ENCODE assay signal across 8 mouse cellular contexts in the genomic region with DNA sequence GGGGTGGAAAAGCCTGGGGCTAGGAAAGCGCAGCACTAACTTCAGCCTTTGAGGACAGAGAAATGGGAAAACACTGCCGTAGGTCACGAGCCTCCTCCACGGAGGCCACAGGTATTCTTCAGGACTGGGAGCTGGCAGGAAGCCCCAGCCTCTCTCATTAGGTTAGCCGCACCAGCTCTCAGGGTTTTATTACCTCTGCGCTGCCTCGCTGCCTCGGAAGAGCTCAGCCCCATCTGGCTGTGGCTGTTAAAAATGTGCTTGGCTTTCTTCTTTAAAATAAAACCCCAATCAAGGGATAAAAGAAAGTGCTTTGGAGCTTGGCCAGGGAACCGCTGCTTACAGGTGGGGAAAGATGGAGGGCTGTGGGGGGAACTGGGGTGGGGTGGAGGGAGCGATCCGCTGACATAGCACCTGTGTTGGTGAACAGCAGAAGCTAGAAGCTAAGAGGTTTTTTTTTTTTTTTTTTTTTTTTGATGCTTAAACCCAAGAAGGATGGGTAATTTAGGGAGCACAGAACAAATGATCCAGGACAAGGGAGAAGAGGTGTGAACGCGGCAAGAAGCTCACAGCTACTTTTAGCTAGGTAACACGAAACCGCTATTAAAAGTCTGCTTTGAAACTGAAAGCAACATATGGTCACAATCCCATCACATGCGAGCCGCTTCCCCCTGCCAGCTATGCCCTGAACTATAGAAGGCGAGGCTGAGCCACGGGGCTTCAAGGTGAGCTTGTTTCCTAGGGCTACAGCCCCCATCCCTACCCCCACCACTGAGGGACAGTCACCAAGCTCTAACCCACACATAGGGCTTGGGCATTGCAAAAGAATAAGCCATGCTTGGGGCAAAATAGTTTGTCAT. TPM values are rescaled to one million over a fixed set of nuclear protein-coding genes. Genes with fewer than 3 reads are reported as not detected.
A peak's percentile ranks its signal among the peaks of the same experiment; 100 is the strongest.
DNase-seq lines count a peak whose midpoint lies in the region; ATAC-seq lines count a peak whose summit lies in the region.

No protein-coding gene starts in this region.

- H3K79me2 ChIP-seq in macrophage (ENCODE audit: inconsistent target): no peaks in the 10 kb centered on the region

- no peaks in the 10 kb centered on the region for H3K9me3 ChIP-seq in heart, embryonic 15.5 days (replicated peaks)
- no peaks in the 10 kb centered on the region for H3K9me3 ChIP-seq in intestine, embryonic 14.5 days (ENCODE audit: control insufficient read depth, low read length)

- ATAC-seq in heart, embryonic 15.5 days (replicated peaks; ENCODE audit: insufficient number of reproducible peaks, insufficient read depth, low FRiP score, low read depth): no peak
- peak; percentile 62 for ATAC-seq in activated CD4-positive, CD25-positive, alpha-beta regulatory T cell, adult 4 months
- ATAC-seq in intestine, embryonic 14.5 days (replicated peaks; ENCODE audit: low FRiP score, low TSS enrichment, low read depth): no peak

- H3K27ac ChIP-seq in heart, embryonic 15.5 days: no peak overlapping the region
- no peak overlapping the region for H3K27ac ChIP-seq in intestine, embryonic 14.5 days (ENCODE audit: low read depth)
- no peak overlapping the region for H3K27ac ChIP-seq in macrophage

- no peak overlapping the region for H3K9ac ChIP-seq in heart, embryonic 15.5 days
- H3K9ac ChIP-seq in intestine, embryonic 14.5 days (ENCODE audit: low read length): no peak overlapping the region

- H3K36me3 ChIP-seq in heart, embryonic 15.5 days: no peaks in the 10 kb centered on the region
- no peaks in the 10 kb centered on the region for H3K36me3 ChIP-seq in intestine, embryonic 14.5 days (ENCODE audit: control insufficient read depth, insufficient read depth, low read length)
- H3K36me3 ChIP-seq in macrophage (ENCODE audit: inconsistent target): no peaks in the 10 kb centered on the region

- peak overlapping the region; percentile 53 for H3K4me2 ChIP-seq in heart, embryonic 15.5 days
- H3K4me2 ChIP-seq in intestine, embryonic 14.5 days (ENCODE audit: low read length): peak overlapping the region; percentile 29

- intact Hi-C loops in heart, postnatal 10 days (cut with DNase I): loop anchor here (5.0 to 10.0 kb wide), 4 partner anchors 90 to 558 kb away; no protein-coding TSS in a partner anchor
- intact Hi-C loops in gastrocnemius, postnatal 36 days (cut with DNase I): loop anchor here (5.0 kb wide), 1 partner anchor 220 kb away; no protein-coding TSS in a partner anchor

- no peak for DNase-seq in heart, postnatal 10 days
- DNase-seq in intestine, embryonic 14.5 days (ENCODE audit: low spot score): no peak
- DNase-seq in gastrocnemius, postnatal 36 days: no peak
- DNase-seq in adipocyte (ENCODE audit: low spot score): no peak
- no peak for DNase-seq in testis, postnatal 14 days (ENCODE audit: low spot score)

- WGBS in heart, embryonic 15.5 days: 31% methylated on average over 19 of the region's 19 CpGs
- 21% methylated on average over 19 of the region's 19 CpGs for WGBS in intestine, embryonic 14.5 days
- 13% methylated on average over 17 of the region's 19 CpGs for WGBS in macrophage (ENCODE audit: missing documents)

- peaks cover 6% of the 10 kb centered on the region; the same call in 1 of the 2 replicates for H3K27me3 ChIP-seq in heart, embryonic 15.5 days
- H3K27me3 ChIP-seq in intestine, embryonic 14.5 days (replicated peaks; ENCODE audit: control insufficient read depth, insufficient read depth, low read length): no peaks in the 10 kb centered on the region

- peaks cover 5% of the 10 kb centered on the region; the same call in 1 of the 2 replicates for H3K4me1 ChIP-seq in heart, embryonic 15.5 days (replicated peaks)
- H3K4me1 ChIP-seq in intestine, embryonic 14.5 days (replicated peaks; ENCODE audit: control insufficient read depth, insufficient read depth, low read length): no peaks in the 10 kb centered on the region

- peak overlapping the region; percentile 13 for H3K4me3 ChIP-seq in heart, embryonic 15.5 days
- H3K4me3 ChIP-seq in intestine, embryonic 14.5 days (ENCODE audit: low read depth, low read length): no peak overlapping the region
- H3K4me3 ChIP-seq in macrophage (ENCODE audit: inconsistent target): peak overlapping the region; percentile 15

RNA-seq across cellular contexts. Expression of a gene that starts 34.9 kb away (rescaled TPM):
- 0.48 and 0.62 TPM in 2 replicates for polyA plus RNA-seq in heart, embryonic 15.5 days (2015; fragmentation: Nextera tagmentation; extraction: Ambion mirVana)
- total RNA-seq in heart, postnatal 10 days (2021): 1 to 10 TPM; 1.1 to 1.2 TPM
- polyA plus RNA-seq in activated CD4-positive, CD25-positive, alpha-beta regulatory T cell, adult 4 months (2017; shearing (Covaris generic)): not detected
- polyA plus RNA-seq in intestine, embryonic 14.5 days (2014; fragmentation: Nextera tagmentation; extraction: Ambion mirVana): 0.05 and 0.08 TPM in 2 replicates
- total RNA-seq in macrophage (2018; cell fraction: chromatin; rRNA removed): under 1 TPM in 1 of 26 experiments, not detected in 25; 0.60 TPM
- total RNA-seq in macrophage (2018; cell fraction: cytosol; rRNA removed): under 1 TPM in 4 of 26 experiments, not detected in 22; under 0.01 to 0.10 (median 0.04) TPM
- total RNA-seq in macrophage (2018; cell fraction: nucleus; rRNA removed): under 1 TPM in 3 of 26 experiments, not detected in 23; 0.12 to 0.21 (median 0.17) TPM
- polyA plus RNA-seq in macrophage (2018): 0.03 TPM in 1 of 3 replicates, not detected in the others
- under 1 TPM; 0.33 to 0.67 TPM for total RNA-seq in gastrocnemius, postnatal 36 days (2021)

RNA-seq across cellular contexts. Expression of a gene that starts 47.7 kb away (rescaled TPM):
- 134 and 137 TPM in 2 replicates for polyA plus RNA-seq in heart, embryonic 15.5 days (2015; fragmentation: Nextera tagmentation; extraction: Ambion mirVana)
- 10 to 100 TPM; 48.8 to 56.6 TPM for total RNA-seq in heart, postnatal 10 days (2021)
- 10 to 100 TPM; 12.2 to 14.2 TPM for polyA plus RNA-seq in activated CD4-positive, CD25-positive, alpha-beta regulatory T cell, adult 4 months (2017; shearing (Covaris generic))
- polyA plus RNA-seq in intestine, embryonic 14.5 days (2014; fragmentation: Nextera tagmentation; extraction: Ambion mirVana): 124 and 127 TPM in 2 replicates
- total RNA-seq in macrophage (2018; cell fraction: chromatin; rRNA removed): 100 to 1,000 TPM in 1 of 26 experiments, 10 to 100 TPM in 25; 30.9 to 114 (median 49.3) TPM
- total RNA-seq in macrophage (2018; cell fraction: cytosol; rRNA removed): 100 to 1,000 TPM in 6 of 26 experiments, 10 to 100 TPM in 20; 83.5 to 114 (median 93.7) TPM
- 10 to 100 TPM; 44.4 to 87.0 (median 54.7) TPM for total RNA-seq in macrophage (2018; cell fraction: nucleus; rRNA removed)
- polyA plus RNA-seq in macrophage (2018): 76.5 to 98.9 TPM (median 79.7 TPM) in 3 replicates
- 1 to 10 TPM; 7.6 to 9.5 TPM for total RNA-seq in gastrocnemius, postnatal 36 days (2021)
